Mouse (Mus musculus) liver, embryonic 14.5 days (tissue): ENCODE measurements at regions not wholly inside any gene's neighbourhood (a gene's known extent, or its start where the extent isn't known, plus 50 kb on each side); places are given as distances from the start of the nearest gene placed in this dataset.

Experiments
- CTCF ChIP-seq: IDR thresholded peaks from 2 replicates; pipeline ENCODE4 v1.5.1; 2016; ENCODE audit warnings: antibody characterized with exemption, low read depth, control low read depth
- EP300 ChIP-seq: IDR thresholded peaks from 2 replicates; pipeline ENCODE4 v1.6.1; 2016; ENCODE audit warnings: antibody characterized with exemption, low read depth

GRCm38 (mm10) chr11:44103841-44104191 is 202.8 kb upstream of the Adra1b start:
- no peak for TF ChIP-seq CTCF
- no peak for TF ChIP-seq EP300
